Mouse (Mus musculus): Measurements from ENCODE around the gene Dtx1. TPM values are rescaled to one million over a fixed set of nuclear protein-coding genes. Genes with fewer than 3 reads are reported as not detected.

Gene Dtx1
- polyA plus RNA-seq, 1 experiment from 2014 or later = 5.4 TPM

DNA sequence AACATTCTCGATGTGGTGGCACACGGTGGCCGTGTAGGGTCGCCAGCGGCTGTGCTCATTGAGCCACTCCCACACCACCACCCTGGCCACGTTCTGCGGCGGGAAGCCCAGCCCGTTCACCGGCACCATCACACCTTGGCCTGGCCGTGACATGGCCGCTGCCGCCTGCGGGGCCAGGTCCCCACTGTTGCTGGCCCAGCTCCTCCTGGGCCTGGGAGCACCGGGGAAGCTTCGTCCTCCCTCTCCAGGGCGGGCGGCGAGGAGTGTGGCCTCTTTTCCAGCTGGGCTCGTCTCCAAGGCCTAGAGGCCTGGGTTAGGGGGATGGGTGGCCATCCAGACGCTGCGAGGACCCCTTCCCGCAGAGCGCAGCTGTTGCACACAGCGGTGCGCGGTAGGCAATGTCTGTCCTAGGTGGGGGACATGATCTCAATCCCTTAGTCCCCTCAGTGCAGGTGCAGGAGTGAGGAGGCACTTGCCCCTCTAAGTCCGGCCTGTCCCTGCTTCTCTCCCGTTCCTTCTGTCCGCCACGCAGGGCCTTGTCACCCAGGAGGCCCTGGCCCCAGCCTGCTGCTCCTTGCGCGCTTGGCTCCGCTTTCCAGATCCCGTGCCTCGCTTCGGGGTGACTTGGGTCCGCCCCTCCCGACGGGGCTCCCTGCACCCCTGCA is 1.4 kb downstream of the Dtx1 start:
- peak; percentile 29; the same call in 1 of the 2 replicates for ATAC-seq (ENCODE audit: low FRiP score, low TSS enrichment)

DNA sequence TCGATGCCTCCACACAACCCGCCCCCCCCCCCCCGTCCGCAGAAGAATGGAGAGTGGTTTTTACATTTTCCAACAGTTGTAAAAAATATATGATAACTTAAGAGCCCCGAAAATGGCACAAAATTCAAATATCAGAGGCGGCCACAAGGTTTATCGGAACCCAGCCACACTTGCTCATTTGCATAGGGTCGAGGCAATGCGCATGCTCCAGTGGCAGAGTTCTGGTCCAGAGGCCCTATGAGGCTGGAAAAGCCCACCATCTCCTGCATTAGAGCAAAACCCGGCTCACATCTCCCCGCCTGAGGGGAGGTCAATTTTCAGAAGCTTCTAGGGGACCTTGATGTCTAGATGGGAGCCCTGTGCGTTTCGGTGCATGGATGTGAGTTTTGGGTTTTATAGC is 4.8 kb downstream of the Dtx1 start:
- Histone ChIP-seq H3K9ac (replicated peaks; ENCODE audit: low read length) (no peak overlapping the region), H3K36me3 (ENCODE audit: insufficient read depth, low read length) (no peaks in the 10 kb centered on the region), H3K4me2 (replicated peaks; ENCODE audit: low read depth, low read length) (peak overlapping the region; percentile 47), H3K9me3 (ENCODE audit: low read length) (no peaks in the 10 kb centered on the region), H3K4me3 (ENCODE audit: low read length) (peak overlapping the region; percentile 23), H3K4me1 (ENCODE audit: insufficient read depth, low read length) (peaks cover 24% of the 10 kb centered on the region), H3K27me3 (ENCODE audit: insufficient read depth, low read length) (peaks cover 25% of the 10 kb centered on the region), H3K27ac (ENCODE audit: low read length) (no peak overlapping the region)
- no peak for ATAC-seq (ENCODE audit: low FRiP score, low TSS enrichment)
- 36% methylated on average over 13 of the region's 13 CpGs for WGBS

More for the DNA sequence above, 1.4 kb downstream of the Dtx1 start:
- Histone ChIP-seq H3K9me3 (ENCODE audit: low read length) (no peaks in the 10 kb centered on the region), H3K36me3 (ENCODE audit: insufficient read depth, low read length) (no peaks in the 10 kb centered on the region), H3K27me3 (ENCODE audit: insufficient read depth, low read length) (peaks cover 47% of the 10 kb centered on the region), H3K27ac (ENCODE audit: low read length) (no peak overlapping the region), H3K4me1 (ENCODE audit: insufficient read depth, low read length) (peaks cover 24% of the 10 kb centered on the region), H3K4me3 (ENCODE audit: low read length) (peak overlapping the region; percentile 53), H3K4me2 (replicated peaks; ENCODE audit: low read depth, low read length) (peak overlapping the region; percentile 73), H3K9ac (replicated peaks; ENCODE audit: low read length) (peak overlapping the region; percentile 62)
- WGBS = 4% methylated on average over 38 of the region's 40 CpGs

DNA sequence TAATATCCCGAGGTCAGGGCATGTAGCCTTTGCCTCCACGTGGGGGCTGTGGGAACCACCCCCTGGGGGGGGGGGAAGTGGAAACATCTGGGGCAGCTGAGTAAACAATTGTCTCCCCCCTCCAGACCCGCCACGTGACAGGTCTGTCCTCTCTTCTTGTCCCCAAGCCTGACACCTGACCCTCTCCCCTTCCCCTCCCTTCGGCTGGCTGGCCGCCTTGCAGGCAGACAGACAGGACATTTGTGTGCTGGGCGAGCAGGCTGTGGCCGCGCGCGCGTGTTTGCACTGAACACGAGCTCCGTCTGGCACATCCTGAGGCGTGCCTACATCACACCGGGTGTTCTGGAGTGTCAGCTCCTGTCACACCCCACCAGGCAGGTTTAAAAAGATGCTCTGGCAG is 5.2 kb downstream of the Dtx1 start:
- ATAC-seq (ENCODE audit: low FRiP score, low TSS enrichment) = peak; percentile 13; the same call in 1 of the 2 replicates
- 3% methylated on average over 16 of the region's 16 CpGs for WGBS
- H3K4me1 ChIP-seq (ENCODE audit: insufficient read depth, low read length) = peaks cover 21% of the 10 kb centered on the region
- no peaks in the 10 kb centered on the region for H3K9me3 ChIP-seq (ENCODE audit: low read length)
- H3K4me3 ChIP-seq (ENCODE audit: low read length) = peak overlapping the region; percentile 23
- peak overlapping the region; percentile 47 for H3K4me2 ChIP-seq (replicated peaks; ENCODE audit: low read depth, low read length)
- H3K27me3 ChIP-seq (ENCODE audit: insufficient read depth, low read length) = peaks cover 21% of the 10 kb centered on the region
- no peak overlapping the region for H3K27ac ChIP-seq (ENCODE audit: low read length)
- no peaks in the 10 kb centered on the region for H3K36me3 ChIP-seq (ENCODE audit: insufficient read depth, low read length)
- H3K9ac ChIP-seq (replicated peaks; ENCODE audit: low read length) = no peak overlapping the region

DNA sequence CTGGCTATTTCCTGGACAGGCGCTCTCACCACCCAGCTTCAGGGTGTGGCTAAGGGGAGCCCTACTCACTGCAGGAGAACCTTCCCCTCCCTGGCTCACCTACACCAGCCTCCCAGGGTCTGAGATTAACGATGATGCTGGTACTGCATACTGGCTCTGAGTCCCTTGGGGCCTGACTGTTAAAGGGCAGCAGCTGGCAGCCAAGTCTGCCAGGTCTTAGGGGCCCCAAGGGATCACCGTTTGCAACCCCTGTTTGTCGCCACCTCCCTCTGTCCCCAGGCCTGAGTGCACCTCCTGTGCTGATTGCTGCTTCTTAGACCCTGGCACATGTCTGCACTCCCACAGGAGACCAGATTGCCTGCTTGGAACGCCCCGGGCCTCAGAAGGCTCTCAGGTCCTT is 7.3 kb downstream of the Dtx1 start:
- Histone ChIP-seq H3K4me1 (ENCODE audit: insufficient read depth, low read length) (peaks cover 6% of the 10 kb centered on the region), H3K9me3 (ENCODE audit: low read length) (no peaks in the 10 kb centered on the region), H3K27ac (ENCODE audit: low read length) (no peak overlapping the region), H3K4me3 (ENCODE audit: low read length) (no peak overlapping the region), H3K27me3 (ENCODE audit: insufficient read depth, low read length) (no peaks in the 10 kb centered on the region), H3K9ac (replicated peaks; ENCODE audit: low read length) (no peak overlapping the region), H3K4me2 (replicated peaks; ENCODE audit: low read depth, low read length) (no peak overlapping the region), H3K36me3 (ENCODE audit: insufficient read depth, low read length) (no peaks in the 10 kb centered on the region)
- ATAC-seq (ENCODE audit: low FRiP score, low TSS enrichment) = no peak
- WGBS = 45% methylated on average over 6 of the region's 6 CpGs

DNA sequence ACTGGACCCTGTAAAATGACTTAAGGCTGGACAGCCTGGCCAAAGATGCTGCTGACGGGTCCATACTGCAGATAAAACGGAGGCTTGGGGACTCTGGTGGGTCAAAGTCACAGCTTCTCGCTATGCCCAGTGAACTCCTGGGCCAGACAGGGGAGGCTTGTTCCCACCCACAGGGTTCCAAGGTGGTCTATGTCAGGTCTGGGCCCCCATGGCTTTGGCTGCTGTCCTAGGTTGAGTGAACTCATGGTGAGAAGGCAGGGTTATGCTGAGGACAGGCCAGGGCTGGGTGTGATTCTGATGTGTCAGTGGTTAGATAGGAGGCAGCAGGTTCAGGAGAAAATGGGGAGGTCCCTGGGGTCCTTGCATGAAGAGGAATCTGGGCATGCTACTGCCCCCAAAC is 8.1 kb downstream of the Dtx1 start:
- Histone ChIP-seq H3K27me3 (ENCODE audit: insufficient read depth, low read length) (no peaks in the 10 kb centered on the region), H3K4me1 (ENCODE audit: insufficient read depth, low read length) (peaks cover 10% of the 10 kb centered on the region), H3K27ac (ENCODE audit: low read length) (no peak overlapping the region), H3K4me3 (ENCODE audit: low read length) (no peak overlapping the region), H3K4me2 (replicated peaks; ENCODE audit: low read depth, low read length) (no peak overlapping the region), H3K9me3 (ENCODE audit: low read length) (no peaks in the 10 kb centered on the region), H3K9ac (replicated peaks; ENCODE audit: low read length) (no peak overlapping the region), H3K36me3 (ENCODE audit: insufficient read depth, low read length) (no peaks in the 10 kb centered on the region)
- no peak for ATAC-seq (ENCODE audit: low FRiP score, low TSS enrichment)
- WGBS = 80% methylated on average over 3 of the region's 3 CpGs

DNA sequence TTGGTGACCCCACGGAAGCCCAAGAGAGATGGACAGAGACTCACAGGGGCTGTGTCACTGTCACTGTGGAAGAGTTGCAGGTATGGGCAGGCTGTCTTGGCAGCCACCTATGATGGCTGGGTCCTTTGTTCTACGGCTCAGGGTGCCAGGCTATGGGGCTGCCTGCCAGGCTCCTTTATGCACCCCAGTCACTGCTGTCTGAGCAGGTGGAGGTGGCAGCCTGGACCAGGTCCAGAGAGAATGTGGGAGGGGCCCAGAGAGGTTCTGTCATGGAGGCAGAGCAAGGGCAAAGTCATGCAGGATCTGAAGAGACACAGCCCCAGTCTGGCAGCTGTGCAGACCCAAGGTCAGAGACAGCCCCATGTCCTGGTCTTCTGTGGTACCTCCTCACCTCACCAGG is 8.8 kb downstream of the Dtx1 start:
- Histone ChIP-seq H3K4me1 (ENCODE audit: insufficient read depth, low read length) (peaks cover 11% of the 10 kb centered on the region), H3K36me3 (ENCODE audit: insufficient read depth, low read length) (no peaks in the 10 kb centered on the region), H3K4me2 (replicated peaks; ENCODE audit: low read depth, low read length) (no peak overlapping the region), H3K9me3 (ENCODE audit: low read length) (no peaks in the 10 kb centered on the region), H3K27me3 (ENCODE audit: insufficient read depth, low read length) (no peaks in the 10 kb centered on the region; the same call in 1 of the 2 replicates), H3K27ac (ENCODE audit: low read length) (no peak overlapping the region), H3K9ac (replicated peaks; ENCODE audit: low read length) (no peak overlapping the region), H3K4me3 (ENCODE audit: low read length) (no peak overlapping the region)
- no peak for ATAC-seq (ENCODE audit: low FRiP score, low TSS enrichment)
- WGBS = 72% methylated on average over 2 of the region's 2 CpGs

DNA sequence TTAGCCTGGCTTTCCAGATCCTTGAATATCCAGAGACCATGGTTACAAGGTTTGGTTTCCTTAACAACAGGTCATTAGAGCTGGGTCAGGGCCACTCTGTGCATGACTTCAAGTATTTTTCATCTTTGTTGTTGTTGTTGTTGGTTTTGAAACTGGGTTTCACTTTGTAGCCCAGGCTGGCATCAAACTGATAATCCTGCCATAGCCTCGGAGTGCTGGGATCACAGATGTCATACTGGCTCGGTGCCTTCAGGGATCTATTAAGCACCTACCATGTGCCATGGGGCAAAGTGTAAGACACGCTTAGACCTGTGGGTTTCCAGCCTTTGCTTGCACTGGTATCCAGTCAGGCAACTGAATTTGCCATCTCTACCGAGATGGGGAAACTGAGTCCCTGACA is 9.3 kb downstream of the Dtx1 start:
- H3K4me3 ChIP-seq (ENCODE audit: low read length) = no peak overlapping the region
- no peak overlapping the region for H3K27ac ChIP-seq (ENCODE audit: low read length)
- 84% methylated on average over 4 of the region's 4 CpGs for WGBS
- H3K4me1 ChIP-seq (ENCODE audit: insufficient read depth, low read length) = peaks cover 11% of the 10 kb centered on the region
- H3K9me3 ChIP-seq (ENCODE audit: low read length) = no peaks in the 10 kb centered on the region
- peaks cover under 1% of the 10 kb centered on the region; the same call in 1 of the 2 replicates for H3K27me3 ChIP-seq (ENCODE audit: insufficient read depth, low read length)
- no peaks in the 10 kb centered on the region for H3K36me3 ChIP-seq (ENCODE audit: insufficient read depth, low read length)
- no peak for ATAC-seq (ENCODE audit: low FRiP score, low TSS enrichment)
- H3K4me2 ChIP-seq (replicated peaks; ENCODE audit: low read depth, low read length) = no peak overlapping the region
- no peak overlapping the region for H3K9ac ChIP-seq (replicated peaks; ENCODE audit: low read length)

DNA sequence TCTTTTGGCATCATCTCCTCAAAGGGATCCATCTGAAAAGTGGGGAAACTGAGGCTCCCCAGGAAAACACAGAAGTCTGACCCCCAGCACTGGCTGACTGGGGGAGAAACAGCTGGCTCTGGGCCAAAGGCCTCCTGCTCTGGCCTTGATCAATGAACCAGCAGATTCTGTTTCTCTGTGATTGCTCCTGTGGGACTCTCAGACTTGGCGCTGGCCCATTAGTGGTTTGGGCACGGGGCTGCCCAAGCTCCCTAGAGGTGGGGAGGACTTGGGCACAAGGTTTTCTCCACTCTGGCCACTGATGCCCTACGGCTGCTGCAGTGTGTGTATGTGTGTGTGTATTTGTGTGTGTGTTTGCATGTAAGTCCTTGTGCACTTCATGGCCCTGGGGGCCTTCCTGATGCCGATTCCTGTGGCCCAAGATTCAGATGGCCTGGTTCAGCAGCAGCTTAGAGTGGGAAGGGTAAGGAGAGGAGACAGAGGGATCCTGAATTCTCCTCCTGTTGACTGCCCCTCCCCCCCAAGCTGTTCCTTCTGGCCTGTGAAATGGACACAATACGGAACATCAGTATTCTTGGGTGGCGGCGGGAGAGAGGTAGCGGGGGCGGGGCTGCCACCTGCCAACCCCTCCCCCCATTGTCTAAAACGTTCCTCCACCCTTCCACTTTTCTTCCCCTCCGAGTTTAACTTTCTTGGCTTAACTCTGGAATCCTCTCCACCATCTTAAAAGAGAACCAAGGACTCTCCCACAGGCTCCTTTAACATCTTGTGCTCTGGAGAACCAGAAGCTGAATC is 10.5 kb downstream of the Dtx1 start:
- H3K9ac ChIP-seq (replicated peaks; ENCODE audit: low read length) = no peak overlapping the region
- no peak overlapping the region for H3K4me3 ChIP-seq (ENCODE audit: low read length)
- H3K4me2 ChIP-seq (replicated peaks; ENCODE audit: low read depth, low read length) = no peak overlapping the region
- H3K27me3 ChIP-seq (ENCODE audit: insufficient read depth, low read length) = peaks cover 10% of the 10 kb centered on the region
- WGBS = 59% methylated on average over 11 of the region's 11 CpGs
- no peaks in the 10 kb centered on the region for H3K36me3 ChIP-seq (ENCODE audit: insufficient read depth, low read length)
- H3K9me3 ChIP-seq (ENCODE audit: low read length) = no peaks in the 10 kb centered on the region
- H3K4me1 ChIP-seq (ENCODE audit: insufficient read depth, low read length) = peaks cover 5% of the 10 kb centered on the region; the same call in 1 of the 2 replicates
- no peak for ATAC-seq (ENCODE audit: low FRiP score, low TSS enrichment)
- H3K27ac ChIP-seq (ENCODE audit: low read length) = no peak overlapping the region

DNA sequence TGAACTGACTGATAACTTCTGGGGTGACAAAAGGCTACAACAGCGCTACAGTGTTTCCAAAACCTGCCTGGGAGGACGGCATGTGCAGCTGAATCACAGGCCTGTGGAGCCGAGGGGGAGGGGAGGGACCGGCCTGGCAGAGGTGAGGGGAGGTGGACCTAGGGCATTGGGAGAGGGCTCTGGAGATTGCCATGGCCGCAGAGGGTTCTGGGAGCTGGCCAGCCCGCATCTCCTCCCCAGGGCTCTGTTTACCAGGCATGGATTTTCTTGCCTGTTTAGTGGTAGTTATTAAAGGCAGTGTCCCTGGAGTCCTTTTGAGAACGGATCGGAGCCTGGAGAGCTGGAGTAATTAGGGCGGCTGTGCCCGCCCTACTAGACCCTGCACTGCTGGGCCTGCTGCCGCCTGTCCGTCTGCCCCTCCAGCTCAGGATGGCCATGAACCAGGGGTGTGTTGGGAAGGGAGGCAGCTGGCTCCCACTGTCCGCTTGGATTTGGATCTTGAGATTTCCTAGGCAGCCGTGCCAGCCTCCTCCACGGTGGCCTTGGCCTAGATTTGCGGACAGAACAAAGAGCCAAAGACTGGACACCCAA is 12.8 kb downstream of the Dtx1 start:
- peaks cover 16% of the 10 kb centered on the region; the same call in 1 of the 2 replicates for H3K4me1 ChIP-seq (ENCODE audit: insufficient read depth, low read length)
- no peak overlapping the region for H3K4me3 ChIP-seq (ENCODE audit: low read length)
- H3K36me3 ChIP-seq (ENCODE audit: insufficient read depth, low read length) = no peaks in the 10 kb centered on the region
- WGBS = 45% methylated on average over 16 of the region's 16 CpGs
- no peak overlapping the region for H3K9ac ChIP-seq (replicated peaks; ENCODE audit: low read length)
- no peaks in the 10 kb centered on the region for H3K9me3 ChIP-seq (ENCODE audit: low read length)
- H3K27ac ChIP-seq (ENCODE audit: low read length) = no peak overlapping the region
- no peak overlapping the region for H3K4me2 ChIP-seq (replicated peaks; ENCODE audit: low read depth, low read length)
- no peak for ATAC-seq (ENCODE audit: low FRiP score, low TSS enrichment)
- peaks cover 33% of the 10 kb centered on the region for H3K27me3 ChIP-seq (ENCODE audit: insufficient read depth, low read length)

All from kidney, embryonic 16.5 days (tissue).